Mouse (Mus musculus) heart, adult 11 months (tissue): ENCODE data around the gene Capn1.

ENCODE experiments used
- DNase-seq: peaks from one replicate; pipeline ENCODE4 v3.0.0; 2022

Gene Capn1

GRCm38 (mm10) chr19:5952071-5952691 lies 63.5 kb downstream of the Capn1 start:
- peak; percentile 99 for DNase-seq

- DNase-seq = peak; percentile 94
These were observed 64.1 kb downstream of the Capn1 start for GRCm38 (mm10) chr19:5951631-5952030.

- peak; percentile 91 for DNase-seq
These were observed 65.5 kb downstream of the Capn1 start for GRCm38 (mm10) chr19:5950218-5950617.

- peak; percentile 98 for DNase-seq
These were observed 69.8 kb downstream of the Capn1 start for GRCm38 (mm10) chr19:5945891-5946290.

GRCm38 (mm10) chr19:5945027-5945426 lies 70.7 kb downstream of the Capn1 start:
- DNase-seq = peak; percentile 97

- DNase-seq = peak; percentile 92
These were observed 71.6 kb downstream of the Capn1 start for GRCm38 (mm10) chr19:5944145-5944544.

GRCm38 (mm10) chr19:5943404-5943803 lies 72.3 kb downstream of the Capn1 start:
- peak; percentile 90 for DNase-seq

GRCm38 (mm10) chr19:5942581-5942980 lies 73.1 kb downstream of the Capn1 start:
- peak; percentile 91 for DNase-seq

GRCm38 (mm10) chr19:5940656-5941055 lies 75.0 kb downstream of the Capn1 start:
- peak; percentile 95 for DNase-seq

GRCm38 (mm10) chr19:5940173-5940572 lies 75.5 kb downstream of the Capn1 start:
- DNase-seq = peak; percentile 99

GRCm38 (mm10) chr19:5939715-5940114 lies 76.0 kb downstream of the Capn1 start:
- peak; percentile 90 for DNase-seq
